Mouse (Mus musculus): ENCODE measurements around the gene Grk5.

The Grk5 gene

DNA sequence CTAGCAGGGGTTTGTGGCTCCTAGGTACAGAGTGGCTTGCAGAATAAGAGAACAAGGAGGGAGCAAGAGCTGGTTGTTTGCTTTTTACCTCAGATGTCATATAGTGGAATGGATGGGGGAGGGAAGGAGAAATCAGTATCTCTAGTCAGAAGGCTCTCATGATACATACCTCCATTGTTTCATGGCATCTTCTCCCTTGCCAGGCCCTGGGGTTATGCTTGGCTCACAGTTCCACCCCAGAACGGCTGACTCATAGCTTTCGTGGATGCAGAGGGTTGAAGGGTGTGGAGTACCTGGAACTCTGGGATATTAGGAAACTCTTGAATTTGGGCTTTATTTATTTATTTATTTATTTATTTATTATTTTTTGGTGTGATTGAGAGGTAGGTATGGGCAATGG, 84.0 kb downstream of the Grk5 start:
- DNase-seq (ENCODE audit: low spot score): no peak

GRCm38 (mm10) chr19:60979581-60979980, 90.0 kb downstream of the Grk5 start:
- DNase-seq (ENCODE audit: low spot score): no peak

DNA sequence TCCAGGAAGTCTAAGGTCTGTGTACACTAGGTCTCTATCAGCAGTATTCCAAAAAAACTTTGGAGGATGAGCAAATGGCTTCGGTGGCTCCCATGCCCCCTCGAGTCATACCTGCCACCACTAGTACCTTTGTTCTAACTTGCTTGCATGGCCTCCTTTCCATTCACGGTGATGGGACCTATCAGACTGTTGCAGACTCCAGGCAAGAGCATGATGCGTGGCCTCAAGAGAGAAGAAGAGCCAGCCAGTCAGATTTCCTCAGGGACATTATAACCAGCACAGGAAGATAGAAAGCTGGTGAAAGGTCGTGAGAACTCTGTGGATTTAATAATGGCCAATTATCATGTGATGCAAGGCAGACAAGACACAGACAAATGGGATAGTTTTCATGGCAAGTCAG, 91.8 kb downstream of the Grk5 start:
- DNase-seq (ENCODE audit: low spot score): no peak

- no peak for DNase-seq (ENCODE audit: low spot score)
Measured at GRCm38 (mm10) chr19:60981894-60982293, 92.3 kb downstream of the Grk5 start.

GRCm38 (mm10) chr19:60989766-60990165, 100.2 kb downstream of the Grk5 start:
- no peak for DNase-seq (ENCODE audit: low spot score)

DNA sequence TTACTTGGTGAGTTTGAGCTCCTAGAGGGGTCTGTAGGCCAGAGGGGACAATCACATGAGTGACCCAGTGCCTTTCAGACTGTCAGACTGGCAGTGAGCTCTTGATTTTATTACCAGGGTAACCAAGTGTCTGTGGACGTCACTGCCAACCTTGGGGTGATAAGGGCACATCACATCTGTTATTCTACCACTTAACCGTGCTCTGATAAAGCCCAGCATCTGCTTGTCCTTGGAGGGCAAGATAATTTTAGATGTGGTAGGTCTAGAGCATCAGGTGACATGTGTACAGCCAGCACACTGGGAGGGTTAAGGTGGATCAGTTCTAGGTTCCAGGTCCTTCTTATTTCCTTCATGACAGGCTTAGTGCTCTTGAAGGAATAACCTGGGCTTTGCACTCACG, 104.7 kb downstream of the Grk5 start:
- DNase-seq (ENCODE audit: low spot score): no peak

GRCm38 (mm10) chr19:60994845-60995244, 105.3 kb downstream of the Grk5 start:
- no peak for DNase-seq (ENCODE audit: low spot score)

DNA sequence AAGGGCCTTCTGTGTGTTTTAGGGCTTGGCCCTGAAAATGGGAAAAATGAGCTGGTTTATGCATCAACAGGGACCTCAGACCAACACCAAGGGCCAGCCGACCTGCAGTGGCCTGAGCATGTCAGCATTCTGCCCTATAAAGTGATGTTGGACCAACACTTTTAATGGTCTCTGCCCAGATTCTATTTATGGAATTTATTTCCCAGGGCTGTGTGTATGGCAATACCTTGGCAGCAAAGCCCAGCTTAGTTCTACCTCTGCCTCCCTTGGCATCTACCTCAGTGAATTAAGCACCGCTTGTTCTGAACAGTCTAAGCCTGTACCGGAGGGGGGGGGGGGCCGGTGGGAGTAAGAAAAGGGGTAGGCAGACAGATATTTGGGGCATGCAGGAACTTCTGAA, 108.2 kb downstream of the Grk5 start:
- DNase-seq (ENCODE audit: low spot score): no peak

DNA sequence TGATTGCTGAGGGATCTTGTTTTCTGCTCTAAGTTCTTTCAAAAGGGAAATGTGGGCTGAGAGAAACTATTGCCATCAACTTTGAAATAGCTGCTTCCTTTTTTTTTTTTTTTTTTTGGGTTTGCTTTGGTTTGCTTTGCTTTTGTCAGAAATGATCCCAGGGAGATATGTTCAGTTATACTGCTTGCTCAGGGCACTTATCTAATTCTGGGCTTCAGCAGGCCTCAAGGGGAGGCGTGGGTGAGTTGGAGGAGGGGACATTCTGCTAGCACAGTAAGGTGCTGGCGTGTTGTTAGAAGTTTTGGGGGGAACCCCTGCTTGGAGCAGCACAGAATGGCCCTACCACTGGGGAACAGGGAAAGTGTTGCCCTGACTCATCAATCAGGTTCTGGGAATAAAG, 110.1 kb downstream of the Grk5 start:
- no peak for DNase-seq (ENCODE audit: low spot score)

GRCm38 (mm10) chr19:61000958-61001357, 111.4 kb downstream of the Grk5 start:
- no peak for DNase-seq (ENCODE audit: low spot score)

- no peak for DNase-seq (ENCODE audit: low spot score)
Measured at GRCm38 (mm10) chr19:61009266-61009665, 119.7 kb downstream of the Grk5 start.

DNA sequence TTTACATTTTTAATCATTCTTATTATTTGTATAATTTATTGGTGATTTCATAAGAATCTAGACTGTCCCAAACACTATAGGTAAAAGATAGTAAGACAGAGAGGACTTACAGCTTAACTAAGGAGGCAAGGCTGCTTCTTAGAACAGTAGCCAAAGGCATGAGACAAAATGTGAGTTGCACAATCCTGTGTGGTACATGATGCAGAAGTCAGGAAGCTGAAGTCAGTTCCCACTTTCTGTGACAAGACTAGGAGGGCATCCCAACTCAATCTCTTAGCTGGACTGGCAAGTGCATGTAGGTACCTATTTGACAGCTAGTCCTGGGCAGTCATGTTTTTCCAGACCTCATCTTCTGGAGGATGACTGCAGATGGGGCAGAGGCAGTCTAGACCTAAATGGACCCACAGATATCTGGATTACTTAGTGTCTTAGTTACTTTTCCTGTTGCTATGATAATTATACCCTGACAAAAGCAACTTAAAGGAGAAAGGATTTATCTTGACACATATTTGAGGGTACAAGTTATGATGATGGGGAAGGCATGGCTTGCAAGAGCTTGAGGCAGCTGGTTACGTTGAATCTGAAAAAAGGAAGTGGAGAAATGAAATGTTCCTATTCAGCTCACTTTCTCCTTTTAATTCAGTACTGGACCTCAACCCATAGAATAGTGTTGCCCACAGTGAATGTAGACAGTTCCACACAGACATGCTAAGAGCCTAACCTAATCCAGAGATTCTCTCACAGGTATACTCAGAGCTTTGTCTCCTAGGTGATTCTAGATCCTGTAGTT, 128.1 kb downstream of the Grk5 start:
- DNase-seq (ENCODE audit: low spot score): no peak

DNA sequence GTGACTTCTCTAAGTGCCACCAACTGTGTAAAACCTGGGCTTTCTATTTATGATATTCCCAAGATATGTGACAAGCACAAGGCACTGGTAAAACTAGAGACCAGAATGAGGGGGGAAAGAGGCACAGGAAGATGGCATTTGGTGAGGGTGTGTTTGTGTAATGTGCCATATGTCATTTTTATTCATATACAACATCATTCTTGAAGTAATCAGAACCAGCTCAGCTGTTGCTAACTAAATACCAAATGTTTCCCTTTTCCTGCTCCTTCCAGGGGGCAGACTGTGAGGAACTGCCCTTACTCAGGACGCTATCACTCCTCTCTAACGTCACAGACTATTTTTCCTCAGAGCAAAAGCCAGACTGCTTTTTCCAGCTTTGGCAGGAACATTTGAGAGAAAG, 132.0 kb downstream of the Grk5 start:
- no peak for DNase-seq (ENCODE audit: low spot score)

GRCm38 (mm10) chr19:61021939-61022566, 132.5 kb downstream of the Grk5 start:
- no peak for DNase-seq (ENCODE audit: low spot score)

DNA sequence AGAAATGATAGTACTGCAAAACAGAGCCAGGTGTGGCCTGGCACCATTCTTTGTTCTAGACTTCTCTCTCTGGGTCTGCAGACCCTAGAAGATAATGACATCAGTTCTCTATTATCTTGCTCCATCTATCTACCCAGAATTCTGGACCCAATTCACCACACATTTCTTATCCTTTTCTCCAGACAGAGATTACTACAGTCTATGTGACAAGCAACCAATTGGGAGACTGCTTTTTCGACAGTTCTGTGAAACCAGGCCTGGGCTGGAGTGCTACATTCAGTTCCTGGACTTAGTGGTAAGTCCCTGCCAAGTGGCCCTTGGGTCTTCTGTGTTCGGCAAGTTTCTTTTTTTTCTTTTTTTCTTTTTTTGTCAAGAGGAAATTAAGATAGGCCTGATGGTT, 142.0 kb downstream of the Grk5 start:
- DNase-seq (ENCODE audit: low spot score): no peak

GRCm38 (mm10) chr19:61039151-61039550, 149.6 kb downstream of the Grk5 start:
- DNase-seq (ENCODE audit: low spot score): no peak

DNA sequence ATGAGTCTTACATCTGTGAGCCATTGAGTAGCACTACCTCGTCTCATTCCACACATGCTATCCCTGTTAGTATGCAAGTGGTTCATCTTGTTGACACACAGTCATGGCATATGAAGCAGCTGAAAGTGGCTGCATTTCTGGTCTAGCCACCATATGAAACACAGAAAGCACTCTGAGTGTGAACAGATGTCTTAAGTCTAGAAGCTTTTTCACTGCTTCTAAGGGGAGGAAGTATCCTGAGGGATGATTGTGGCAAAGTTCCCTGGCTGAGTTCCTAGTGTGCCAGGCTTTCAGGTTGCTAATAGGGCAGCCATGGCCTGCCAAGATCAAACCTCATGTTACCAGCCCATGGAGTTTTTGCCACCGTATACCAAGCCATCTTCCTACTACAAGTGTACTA, 159.1 kb downstream of the Grk5 start:
- no peak for DNase-seq (ENCODE audit: low spot score)

- no peak for DNase-seq (ENCODE audit: low spot score)
Measured at GRCm38 (mm10) chr19:61049413-61049812, 159.9 kb downstream of the Grk5 start.

DNA sequence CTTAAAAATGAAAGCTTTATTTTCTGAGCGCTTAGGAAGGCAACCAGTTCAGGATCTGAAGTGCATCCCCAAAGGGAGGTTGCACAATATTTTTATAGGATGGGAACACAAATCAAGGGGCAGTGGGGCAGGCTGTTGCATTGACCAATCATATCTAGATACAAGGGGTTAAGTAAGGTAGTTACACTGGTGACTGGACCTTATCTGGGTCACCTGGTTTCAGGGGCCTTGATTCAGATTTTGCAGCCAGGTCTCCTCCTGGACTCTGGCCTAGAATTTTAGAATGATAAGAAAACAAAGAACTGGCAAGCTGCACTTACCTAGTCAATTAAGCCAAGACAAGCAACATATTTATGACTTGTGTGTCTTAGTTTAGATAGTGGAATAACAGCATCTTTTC, 161.6 kb downstream of the Grk5 start:
- DNase-seq (ENCODE audit: low spot score): no peak

- no peak for DNase-seq (ENCODE audit: low spot score)
Measured at GRCm38 (mm10) chr19:61052008-61052407, 162.5 kb downstream of the Grk5 start.

DNA sequence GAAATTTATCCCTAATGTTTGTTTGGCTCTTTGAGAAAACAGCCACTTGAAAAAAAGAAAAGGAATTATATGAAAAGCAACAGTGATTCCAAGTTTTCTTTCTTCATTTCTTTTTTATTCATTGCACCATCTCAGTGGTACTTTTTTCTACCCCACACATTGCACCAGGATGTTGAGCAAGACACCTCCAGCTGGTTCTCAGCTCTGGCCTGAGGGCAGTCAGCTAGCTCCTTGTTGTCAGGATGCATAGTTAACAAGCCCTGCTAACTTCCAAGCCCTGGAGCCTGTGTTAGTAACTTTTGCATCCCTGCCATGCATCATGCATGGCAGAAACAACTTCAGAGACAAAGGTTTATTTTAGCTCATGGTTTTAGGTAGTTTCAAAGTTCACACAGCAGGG, 163.2 kb downstream of the Grk5 start:
- DNase-seq (ENCODE audit: low spot score): no peak

GRCm38 (mm10) chr19:61056783-61057410, 167.3 kb downstream of the Grk5 start:
- no peak for DNase-seq (ENCODE audit: low spot score)

DNA sequence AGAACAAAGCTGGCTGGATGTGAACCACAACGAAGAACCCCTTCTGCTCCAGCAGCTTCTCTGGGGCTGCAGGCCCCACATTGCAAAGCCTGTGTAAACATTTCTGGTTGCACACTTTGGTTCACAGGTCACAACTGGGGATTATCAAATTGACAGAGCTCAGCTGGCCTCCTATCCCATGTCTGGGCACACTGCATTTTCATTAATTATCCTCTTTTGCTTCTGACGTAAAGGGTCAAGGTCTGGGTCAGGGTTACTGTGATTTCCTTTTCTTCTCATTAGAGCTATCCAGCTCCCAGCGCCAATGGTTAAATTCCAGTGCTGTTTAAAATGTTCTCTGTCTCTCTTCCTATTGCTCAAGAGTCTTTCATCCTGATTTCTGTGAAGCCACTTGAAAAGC, 168.0 kb downstream of the Grk5 start:
- DNase-seq (ENCODE audit: low spot score): no peak
